Mouse (Mus musculus): ENCODE measurements around the gene F12.

F12 gene

DNA sequence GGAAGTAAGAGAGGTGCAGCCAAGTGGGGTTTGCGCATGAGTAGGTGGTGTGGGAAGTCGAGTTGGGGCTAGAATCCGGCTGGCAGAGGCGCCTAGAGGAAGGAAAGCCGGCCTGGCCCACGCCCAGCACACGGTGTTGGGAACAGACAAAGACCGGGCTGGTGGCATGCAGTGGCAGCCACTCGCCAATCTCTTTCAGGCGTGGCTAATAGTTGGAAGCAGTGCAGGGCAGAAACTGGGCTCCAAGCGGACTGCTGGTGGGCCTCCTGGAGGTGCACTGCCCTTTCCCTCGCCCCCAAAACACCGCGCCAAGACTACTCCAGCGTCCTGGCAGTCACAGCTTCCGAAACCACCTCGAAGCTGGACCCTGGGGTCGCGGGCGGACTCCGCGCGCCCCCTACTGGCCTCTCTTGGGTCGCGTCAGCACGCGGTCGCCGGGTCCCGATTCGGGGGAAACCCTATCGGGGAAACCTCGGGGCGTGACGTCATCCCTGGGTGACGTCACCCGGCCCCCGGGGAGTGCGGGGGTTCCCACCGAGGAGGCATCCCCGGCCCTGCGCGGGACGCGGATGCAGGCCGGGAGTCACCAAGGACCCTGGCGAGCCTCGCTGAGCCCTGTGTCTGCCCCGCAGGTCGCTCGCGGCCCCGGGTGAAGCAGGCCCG is 44.7 kb upstream of the F12 start:
- H3K27me3 ChIP-seq (ENCODE audit: insufficient read depth, low read length) = peaks cover 93% of the 10 kb centered on the region
- TF ChIP-seq NANOG (IDR thresholded peaks at IDR 0.05; ENCODE audit: borderline replicate concordance, low read length) (no peak), CTCF (conservative IDR thresholded peaks at IDR 0.05; ENCODE audit: low read length) (peak; percentile 15; the same call in 1 of the 2 replicates), POU5F1 (IDR thresholded peaks at IDR 0.05; ENCODE audit: borderline replicate concordance, low read length) (no peak)
- peaks cover 33% of the 10 kb centered on the region for H3K4me1 ChIP-seq (replicated peaks; ENCODE audit: low read depth, low read length)
- peak overlapping the region; percentile 90 for H3K4me3 ChIP-seq (replicated peaks; ENCODE audit: low read length)
- no peaks in the 10 kb centered on the region for H3K9me3 ChIP-seq (ENCODE audit: low read length)
- peaks cover 22% of the 10 kb centered on the region for H3K36me3 ChIP-seq (ENCODE audit: insufficient read depth, low read length)

DNA sequence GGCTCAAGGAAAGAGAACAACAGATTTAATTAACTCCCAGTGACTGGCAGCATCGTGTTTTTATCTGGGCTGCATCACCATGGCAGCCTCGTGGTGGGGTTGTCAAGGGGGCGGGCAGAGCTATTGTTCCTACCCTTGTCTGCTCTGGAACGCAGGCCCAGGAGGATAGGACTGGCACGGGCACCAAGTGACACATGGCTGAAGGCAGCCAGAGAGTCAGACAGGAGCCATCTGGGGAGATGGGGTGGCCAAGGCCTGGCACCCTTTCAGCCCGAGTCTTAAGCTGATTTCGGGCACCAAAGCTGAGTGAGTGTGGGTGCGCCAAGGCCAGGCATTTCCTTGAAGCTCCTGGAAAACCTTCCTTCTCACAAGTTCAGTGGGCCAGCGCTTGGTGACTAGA is 43.8 kb upstream of the F12 start:
- peaks cover 40% of the 10 kb centered on the region for H3K4me1 ChIP-seq (replicated peaks; ENCODE audit: low read depth, low read length)
- no peak overlapping the region for H3K4me3 ChIP-seq (replicated peaks; ENCODE audit: low read length)
- H3K36me3 ChIP-seq (ENCODE audit: insufficient read depth, low read length) = peaks cover 17% of the 10 kb centered on the region
- H3K9me3 ChIP-seq (ENCODE audit: low read length) = no peaks in the 10 kb centered on the region
- TF ChIP-seq NANOG (IDR thresholded peaks at IDR 0.05; ENCODE audit: borderline replicate concordance, low read length) (no peak), POU5F1 (IDR thresholded peaks at IDR 0.05; ENCODE audit: borderline replicate concordance, low read length) (no peak), CTCF (conservative IDR thresholded peaks at IDR 0.05; ENCODE audit: low read length) (no peak)
- H3K27me3 ChIP-seq (ENCODE audit: insufficient read depth, low read length) = peaks cover 94% of the 10 kb centered on the region

DNA sequence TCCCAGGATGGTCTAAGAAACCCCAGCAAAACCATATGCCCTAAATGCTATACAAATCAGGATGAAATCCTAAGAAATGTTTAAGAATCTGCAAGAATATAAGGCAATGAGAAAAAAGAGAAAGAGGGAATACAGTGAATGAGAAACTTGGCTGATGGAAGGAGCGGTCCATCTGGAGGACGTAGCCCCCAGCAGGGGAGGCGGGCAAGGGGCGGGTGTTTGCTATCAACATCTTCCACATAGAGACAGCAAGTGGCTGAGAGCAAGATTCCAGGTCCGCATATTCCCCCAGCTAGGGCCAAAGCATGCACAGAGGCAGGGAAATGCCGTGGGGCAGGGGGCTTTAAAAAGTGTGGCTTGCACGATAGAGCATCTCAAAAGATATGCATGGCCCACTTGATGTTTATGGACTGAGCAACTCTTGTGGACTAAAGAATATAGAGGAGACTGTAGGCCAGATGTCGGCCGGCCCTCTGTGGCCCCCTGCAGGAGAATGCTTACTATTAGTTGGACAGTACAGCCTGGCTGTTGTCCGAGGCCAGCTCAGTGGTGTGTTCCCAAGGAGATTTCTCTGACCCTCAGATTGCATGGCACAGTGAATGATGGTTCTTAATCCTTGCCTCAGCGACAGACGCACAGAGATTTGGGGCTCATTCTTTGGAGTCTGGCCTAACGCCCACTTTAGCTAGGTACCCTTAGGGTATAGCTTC is 42.4 kb upstream of the F12 start:
- TF ChIP-seq POU5F1 (IDR thresholded peaks at IDR 0.05; ENCODE audit: borderline replicate concordance, low read length) (no peak), NANOG (IDR thresholded peaks at IDR 0.05; ENCODE audit: borderline replicate concordance, low read length) (no peak), CTCF (conservative IDR thresholded peaks at IDR 0.05; ENCODE audit: low read length) (no peak)
- peaks cover 35% of the 10 kb centered on the region for H3K4me1 ChIP-seq (replicated peaks; ENCODE audit: low read depth, low read length)
- no peaks in the 10 kb centered on the region for H3K9me3 ChIP-seq (ENCODE audit: low read length)
- peaks cover 86% of the 10 kb centered on the region for H3K27me3 ChIP-seq (ENCODE audit: insufficient read depth, low read length)
- peaks cover 10% of the 10 kb centered on the region; the same call in 1 of the 2 replicates for H3K36me3 ChIP-seq (ENCODE audit: insufficient read depth, low read length)
- no peak overlapping the region for H3K4me3 ChIP-seq (replicated peaks; ENCODE audit: low read length)

DNA sequence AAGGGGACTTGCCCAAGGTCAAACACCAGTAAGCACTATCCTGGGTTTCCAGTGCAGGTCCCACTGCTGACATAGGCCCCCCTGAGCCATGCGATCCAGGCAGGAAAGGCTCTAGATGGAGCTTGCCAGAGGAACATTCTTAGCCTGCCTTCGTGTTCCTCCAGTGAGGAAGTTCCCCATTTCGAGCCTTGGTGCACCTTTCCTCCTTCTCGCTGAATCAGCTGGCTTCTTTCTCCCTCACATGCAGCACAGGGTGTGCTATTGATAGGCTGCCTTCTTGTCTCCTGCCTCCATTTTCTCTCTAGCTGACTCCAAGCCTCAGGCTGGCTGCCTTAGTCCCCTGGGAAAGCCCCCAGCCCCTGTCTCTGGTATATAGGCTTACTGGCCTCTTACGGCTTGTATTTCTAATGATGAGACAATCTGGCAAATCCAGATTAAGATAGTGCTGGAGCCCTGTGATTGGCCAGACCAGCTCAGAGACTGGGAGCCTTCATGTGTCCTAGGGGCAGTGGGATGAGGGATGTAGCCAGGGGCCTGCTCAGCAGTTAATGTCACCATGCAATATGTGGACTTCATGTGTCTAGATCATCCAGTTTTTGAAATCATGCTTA is 39.3 kb upstream of the F12 start:
- H3K4me1 ChIP-seq (replicated peaks; ENCODE audit: low read depth, low read length) = peaks cover 39% of the 10 kb centered on the region
- peaks cover 32% of the 10 kb centered on the region for H3K36me3 ChIP-seq (ENCODE audit: insufficient read depth, low read length)
- peaks cover 60% of the 10 kb centered on the region for H3K27me3 ChIP-seq (ENCODE audit: insufficient read depth, low read length)
- no peaks in the 10 kb centered on the region for H3K9me3 ChIP-seq (ENCODE audit: low read length)
- no peak overlapping the region for H3K4me3 ChIP-seq (replicated peaks; ENCODE audit: low read length)
- TF ChIP-seq NANOG (IDR thresholded peaks at IDR 0.05; ENCODE audit: borderline replicate concordance, low read length) = no peak
- no peak for TF ChIP-seq POU5F1 (IDR thresholded peaks at IDR 0.05; ENCODE audit: borderline replicate concordance, low read length)
- no peak for TF ChIP-seq CTCF (conservative IDR thresholded peaks at IDR 0.05; ENCODE audit: low read length)

DNA sequence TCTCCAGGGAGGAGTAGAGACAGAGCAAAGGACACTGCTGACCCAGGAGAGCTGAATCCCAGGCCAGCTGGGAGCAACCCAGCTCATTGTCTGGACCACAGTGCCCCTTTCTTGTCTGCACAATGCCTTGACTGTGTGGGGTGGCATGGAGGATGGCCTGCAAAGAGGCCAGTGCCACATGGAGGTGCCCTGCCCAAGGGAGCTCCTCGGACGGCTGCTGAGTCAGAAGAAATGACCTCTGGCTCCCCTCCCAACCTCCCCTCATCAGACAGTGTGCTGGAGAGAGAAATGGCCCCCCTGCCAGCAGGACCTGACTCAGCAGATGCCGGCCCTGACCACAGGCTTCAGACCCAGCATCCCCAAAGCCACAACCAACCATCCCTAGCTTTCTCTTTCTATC is 38.6 kb upstream of the F12 start:
- Histone ChIP-seq H3K27me3 (ENCODE audit: insufficient read depth, low read length) (peaks cover 53% of the 10 kb centered on the region), H3K4me3 (replicated peaks; ENCODE audit: low read length) (peak overlapping the region; percentile 90)
- no peak for TF ChIP-seq POU5F1 (IDR thresholded peaks at IDR 0.05; ENCODE audit: borderline replicate concordance, low read length)
- no peak for TF ChIP-seq CTCF (conservative IDR thresholded peaks at IDR 0.05; ENCODE audit: low read length)
- TF ChIP-seq NANOG (IDR thresholded peaks at IDR 0.05; ENCODE audit: borderline replicate concordance, low read length) = no peak

DNA sequence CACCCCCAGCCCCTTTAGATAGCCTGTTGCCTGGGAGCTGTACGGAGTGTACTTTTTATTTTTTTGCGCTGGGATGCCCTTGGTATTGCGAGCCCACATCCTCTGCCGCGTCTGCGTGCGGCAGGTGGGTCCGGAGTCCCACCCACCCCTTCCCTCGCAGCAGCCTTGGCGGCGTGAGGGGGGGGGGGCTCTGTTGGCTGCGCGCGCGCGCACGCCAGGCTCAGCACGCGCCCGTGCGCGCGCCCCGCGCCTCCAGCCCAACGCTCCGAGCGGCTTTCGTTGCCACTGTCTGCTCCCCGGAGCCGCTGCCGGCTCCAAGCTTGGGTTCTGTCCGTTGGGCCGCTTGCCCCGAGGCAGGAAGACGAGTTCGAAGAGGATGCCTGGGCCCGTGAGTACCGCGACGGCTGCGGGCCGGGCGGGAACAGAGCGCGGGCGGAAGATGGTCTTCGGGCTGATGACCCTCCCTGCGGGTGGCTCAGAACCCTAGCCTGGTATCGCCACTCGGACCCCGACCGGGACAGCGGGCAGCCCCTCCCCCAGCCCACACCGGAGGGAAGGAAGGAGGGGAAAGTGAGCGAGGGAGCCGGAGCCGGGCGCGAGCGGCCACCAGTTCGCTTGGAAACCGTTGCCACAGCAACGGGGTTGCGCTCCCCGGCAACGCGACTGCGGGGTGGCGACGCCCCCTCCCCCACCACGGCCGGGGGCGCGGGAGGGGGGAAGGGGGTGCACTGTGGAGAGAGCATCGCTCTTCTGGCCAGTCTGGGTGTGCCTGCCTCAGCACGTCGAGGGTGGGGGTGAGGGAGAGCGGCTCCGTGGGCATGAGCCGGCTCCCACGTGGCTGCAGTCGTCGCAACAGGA is 37.7 kb upstream of the F12 start, which contains the start of gene Prr7:
Gene Prr7, plus strand, starts transcription at position 241 of the 858 bp plus-strand sequence.
- Histone ChIP-seq H3K36me3 (ENCODE audit: insufficient read depth, low read length) (peaks cover 49% of the 10 kb centered on the region), H3K4me3 (replicated peaks; ENCODE audit: low read length) (peak within 1 kb of the TSS; percentile 90), H3K27me3 (ENCODE audit: insufficient read depth, low read length) (peaks cover 43% of the 10 kb centered on the region), H3K9me3 (ENCODE audit: low read length) (no peaks in the 10 kb centered on the region), H3K4me1 (replicated peaks; ENCODE audit: low read depth, low read length) (peaks cover 50% of the 10 kb centered on the region)
- TF ChIP-seq NANOG (IDR thresholded peaks at IDR 0.05; ENCODE audit: borderline replicate concordance, low read length) = no peak
- TF ChIP-seq POU5F1 (IDR thresholded peaks at IDR 0.05; ENCODE audit: borderline replicate concordance, low read length) = no peak
- no peak for TF ChIP-seq CTCF (conservative IDR thresholded peaks at IDR 0.05; ENCODE audit: low read length)

More for the DNA sequence above, 38.6 kb upstream of the F12 start:
- H3K36me3 ChIP-seq (ENCODE audit: insufficient read depth, low read length) = peaks cover 40% of the 10 kb centered on the region
- peaks cover 41% of the 10 kb centered on the region for H3K4me1 ChIP-seq (replicated peaks; ENCODE audit: low read depth, low read length)
- H3K9me3 ChIP-seq (ENCODE audit: low read length) = no peaks in the 10 kb centered on the region

DNA sequence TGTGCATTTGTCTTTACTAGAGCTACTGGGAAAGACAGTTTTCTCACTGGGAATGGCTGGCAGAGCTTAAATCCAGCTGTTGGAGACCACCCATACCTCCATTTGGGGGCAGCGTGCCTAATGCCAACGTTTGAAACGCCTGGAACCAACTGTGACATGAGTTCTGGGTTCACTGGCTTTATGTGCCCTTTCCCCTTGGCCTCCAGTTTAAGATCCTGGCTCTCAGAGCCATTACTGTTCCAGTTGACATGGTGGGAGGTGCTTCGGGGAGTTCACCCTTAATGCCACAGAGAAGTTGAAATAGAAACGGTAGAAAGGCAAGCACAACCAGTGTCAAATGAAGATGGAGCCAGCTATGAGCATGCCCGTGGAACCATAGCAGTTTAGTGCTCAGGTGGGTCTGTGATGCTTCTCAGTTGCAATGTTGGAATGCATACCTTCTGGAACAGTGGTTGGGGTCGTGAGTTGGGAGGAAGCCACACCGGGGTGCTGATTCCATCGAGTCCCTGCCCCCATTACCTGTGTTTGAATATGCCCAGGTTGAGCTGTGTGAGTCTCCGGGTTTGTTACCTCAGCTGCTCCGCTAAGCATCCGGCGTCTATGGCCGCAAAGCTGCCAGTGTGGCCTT is 36.9 kb upstream of the F12 start:
- Histone ChIP-seq H3K4me3 (replicated peaks; ENCODE audit: low read length) (peak overlapping the region; percentile 90), H3K4me1 (replicated peaks; ENCODE audit: low read depth, low read length) (peaks cover 58% of the 10 kb centered on the region), H3K9me3 (ENCODE audit: low read length) (no peaks in the 10 kb centered on the region), H3K27me3 (ENCODE audit: insufficient read depth, low read length) (peaks cover 38% of the 10 kb centered on the region), H3K36me3 (ENCODE audit: insufficient read depth, low read length) (peaks cover 56% of the 10 kb centered on the region)
- TF ChIP-seq NANOG (IDR thresholded peaks at IDR 0.05; ENCODE audit: borderline replicate concordance, low read length) = no peak
- TF ChIP-seq POU5F1 (IDR thresholded peaks at IDR 0.05; ENCODE audit: borderline replicate concordance, low read length) = no peak
- TF ChIP-seq CTCF (conservative IDR thresholded peaks at IDR 0.05; ENCODE audit: low read length) = no peak

All from E14TG2a.4 (cell line).